Mouse (Mus musculus) T-cell, adult 2 months (primary cell): ENCODE data around the gene Mrpl9.

ENCODE experiments used
- DNase-seq: peaks from one replicate; pipeline ENCODE4 v3.0.0; 2022; ENCODE audit warnings: low spot score

The Mrpl9 gene

DNA sequence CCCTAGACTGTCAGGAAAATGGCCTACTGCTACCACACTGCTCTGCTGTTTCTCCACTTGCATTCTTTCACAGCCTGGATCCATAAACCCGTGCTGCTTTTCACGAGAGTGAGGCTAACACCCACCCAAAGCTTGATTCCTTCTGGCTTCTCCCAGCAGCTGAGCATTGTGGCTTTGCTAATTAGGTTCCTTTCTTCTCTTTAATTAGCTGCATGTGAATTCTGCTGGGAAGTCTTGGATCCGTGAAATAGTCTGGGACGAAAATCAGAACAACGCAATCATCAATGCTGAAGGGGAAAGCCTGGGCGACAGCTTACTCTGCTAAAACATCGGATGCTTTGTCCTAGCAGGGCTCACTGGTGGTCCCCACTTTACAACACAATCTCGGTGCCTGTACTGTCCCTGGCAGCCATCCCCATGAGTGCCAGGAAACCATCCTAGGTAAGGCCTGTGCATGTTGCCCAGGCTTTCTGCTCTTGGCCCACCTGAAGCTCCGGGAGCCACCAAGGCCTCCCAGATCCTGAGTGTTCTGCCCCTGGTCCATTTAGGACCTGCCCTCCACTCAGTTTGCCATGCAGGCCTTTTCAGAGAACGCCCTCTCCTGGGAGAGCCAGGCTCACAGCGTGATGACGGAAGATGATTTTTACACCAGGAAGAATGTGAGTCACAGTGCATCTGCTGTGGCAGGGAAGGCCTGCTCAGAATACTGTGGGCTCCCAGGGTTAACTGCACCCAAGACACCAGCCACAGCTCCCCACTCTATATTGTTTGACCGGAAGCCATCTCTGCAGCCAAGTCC, 22.7 kb downstream of the Mrpl9 start:
- no peak for DNase-seq

DNA sequence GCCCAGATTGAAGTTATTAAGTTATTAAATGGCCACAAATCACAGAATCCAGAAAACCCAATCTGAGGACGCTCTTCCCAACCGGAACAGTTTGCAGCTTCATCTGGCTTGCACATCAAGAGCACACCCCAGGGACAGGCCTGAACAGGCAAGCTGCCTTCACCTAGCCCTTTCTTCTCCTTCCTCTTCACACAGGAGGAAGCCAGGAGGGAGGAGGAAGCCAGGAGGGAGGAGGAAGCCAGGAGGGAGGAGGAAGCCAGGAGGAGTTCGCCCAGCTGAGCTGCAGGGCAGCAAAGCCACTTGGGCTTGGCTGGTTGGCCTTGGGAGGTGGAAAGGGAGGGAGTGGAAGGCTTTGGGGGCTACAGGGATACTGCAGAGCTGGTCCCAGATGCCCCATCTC, 25.8 kb downstream of the Mrpl9 start:
- no peak for DNase-seq

DNA sequence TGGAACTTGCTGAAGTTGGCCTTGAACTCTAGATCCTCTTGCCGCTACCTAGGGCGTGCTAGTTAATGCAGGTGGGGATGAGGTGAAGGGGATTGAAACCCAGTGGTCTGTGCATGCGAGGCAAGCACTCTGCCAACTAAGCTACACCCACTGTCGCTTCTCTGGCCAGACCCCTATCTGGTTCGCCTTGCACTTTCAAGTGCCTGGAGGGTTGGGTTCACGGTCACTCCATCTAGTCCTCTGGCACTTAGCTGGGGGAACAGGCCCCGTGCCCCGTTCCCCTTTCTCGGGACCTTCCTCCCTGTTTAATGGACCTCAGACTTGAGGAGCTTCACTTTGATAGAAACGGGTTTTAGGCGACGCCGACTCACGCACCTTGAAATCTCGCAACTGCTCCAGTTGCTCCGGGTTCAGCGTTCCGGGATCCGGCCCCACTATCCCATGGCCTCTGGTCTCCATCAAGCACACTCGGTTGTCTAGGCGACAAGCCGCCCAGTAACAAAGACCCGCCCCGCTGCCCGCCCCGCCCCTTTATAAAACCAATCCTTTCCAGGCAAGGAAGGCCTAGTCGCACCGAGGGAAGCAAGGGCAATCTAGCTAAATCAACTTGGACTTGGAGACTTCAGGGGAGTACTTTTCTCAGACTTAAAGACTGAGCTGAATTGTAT, 29.5 kb downstream of the Mrpl9 start:
- DNase-seq = no peak

DNA sequence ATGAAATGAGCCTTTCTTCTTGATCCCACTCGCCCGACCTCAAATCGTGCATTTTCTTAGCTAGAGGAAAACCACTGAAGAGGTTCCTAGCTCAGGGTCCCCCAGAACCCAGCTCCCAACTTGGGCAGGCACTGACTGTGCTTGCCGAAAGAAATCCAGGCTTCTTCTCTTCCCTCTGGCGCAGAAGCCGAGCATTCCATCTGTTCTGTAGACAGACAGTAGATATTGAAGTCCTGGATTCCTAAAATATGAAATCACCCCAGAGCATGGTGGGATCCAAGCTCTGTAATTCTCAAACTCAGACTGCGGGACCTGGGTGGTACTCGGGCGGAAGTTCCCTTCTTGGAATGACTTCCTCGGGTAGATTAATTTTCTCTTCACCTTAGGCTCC, 30.0 kb downstream of the Mrpl9 start:
- no peak for DNase-seq

DNA sequence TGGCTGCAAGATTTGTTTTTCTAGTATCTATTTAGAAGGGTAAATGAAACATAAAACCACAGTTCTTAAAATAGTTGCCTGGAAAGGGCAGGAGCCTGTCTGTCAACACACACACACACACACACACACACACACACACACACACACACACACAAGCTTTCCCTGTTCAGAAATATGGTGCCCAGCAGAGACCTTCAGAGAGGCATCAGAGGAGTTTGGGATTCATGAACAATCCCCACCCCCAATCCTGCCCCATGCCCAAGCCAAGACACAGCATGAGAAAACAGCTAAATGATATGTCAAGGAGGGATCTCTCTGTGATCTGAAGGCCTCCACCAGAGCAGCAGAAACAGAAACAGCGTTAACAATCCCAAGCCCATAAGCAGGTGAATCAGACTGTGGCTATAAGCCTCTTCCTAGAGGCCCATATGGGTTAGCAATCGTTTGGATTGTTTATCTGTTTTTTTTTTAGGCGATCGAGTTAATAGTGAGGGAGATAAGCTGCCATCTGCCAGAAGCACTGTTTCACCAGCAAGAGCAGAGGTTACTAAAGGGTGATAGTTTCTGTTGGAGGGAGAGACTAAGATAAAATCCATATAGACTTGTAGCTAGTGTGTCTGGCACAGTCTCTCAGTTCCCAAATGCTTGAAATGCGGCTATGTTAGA, 30.6 kb downstream of the Mrpl9 start:
- DNase-seq = no peak

DNA sequence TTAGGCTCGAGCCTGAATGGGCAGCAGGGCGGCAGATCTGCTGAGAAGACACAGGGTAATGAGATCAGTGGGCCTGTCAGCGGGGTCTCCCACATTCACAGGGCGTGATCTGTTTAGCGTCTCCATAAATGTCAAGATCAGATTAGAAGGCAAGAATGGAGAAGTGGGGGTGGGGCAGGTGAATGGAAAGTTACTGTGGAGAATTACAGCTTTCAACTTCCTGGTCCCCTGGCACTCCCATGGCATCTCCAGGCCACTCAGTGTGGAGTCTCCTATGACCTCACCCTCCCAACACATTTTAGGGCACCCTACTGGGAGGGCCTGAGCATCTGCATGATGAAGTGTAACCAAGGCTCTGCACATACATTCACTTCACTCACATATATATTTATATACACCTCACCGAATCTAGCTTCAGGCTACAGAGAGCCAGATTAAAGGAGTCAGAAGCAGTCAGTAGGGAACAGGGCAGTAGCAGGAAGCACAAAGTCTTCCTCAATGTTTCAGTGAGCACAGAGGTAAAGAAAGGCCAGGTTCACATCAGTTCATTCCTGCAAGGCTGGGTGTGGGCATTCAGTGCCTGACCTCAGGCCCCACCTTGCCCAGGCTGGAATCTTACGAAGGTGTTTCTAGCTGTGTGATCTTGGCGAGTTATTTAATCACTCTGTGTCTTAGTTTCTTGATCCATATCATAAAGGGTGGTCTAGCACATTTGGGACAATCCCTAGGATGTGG, 33.4 kb downstream of the Mrpl9 start:
- no peak for DNase-seq

DNA sequence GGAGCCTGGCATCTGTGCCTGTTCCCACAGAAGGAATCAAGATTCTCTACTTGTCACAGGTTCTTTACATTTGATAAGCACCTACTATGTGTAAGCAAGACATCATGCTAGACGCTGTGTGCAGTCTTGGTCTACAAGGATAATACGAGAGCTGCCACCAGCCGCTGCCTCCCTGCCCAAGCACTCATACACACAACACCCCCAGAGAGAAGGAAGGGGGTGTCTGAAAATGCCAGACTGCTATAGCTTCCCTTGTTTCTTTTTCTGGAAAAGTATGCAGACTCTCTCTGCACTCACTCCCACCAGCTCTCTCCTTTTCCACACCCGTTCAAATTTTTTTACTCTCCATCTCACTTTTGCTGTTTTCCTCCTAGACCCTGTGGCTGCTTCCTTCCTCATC, 34.3 kb downstream of the Mrpl9 start:
- no peak for DNase-seq

DNA sequence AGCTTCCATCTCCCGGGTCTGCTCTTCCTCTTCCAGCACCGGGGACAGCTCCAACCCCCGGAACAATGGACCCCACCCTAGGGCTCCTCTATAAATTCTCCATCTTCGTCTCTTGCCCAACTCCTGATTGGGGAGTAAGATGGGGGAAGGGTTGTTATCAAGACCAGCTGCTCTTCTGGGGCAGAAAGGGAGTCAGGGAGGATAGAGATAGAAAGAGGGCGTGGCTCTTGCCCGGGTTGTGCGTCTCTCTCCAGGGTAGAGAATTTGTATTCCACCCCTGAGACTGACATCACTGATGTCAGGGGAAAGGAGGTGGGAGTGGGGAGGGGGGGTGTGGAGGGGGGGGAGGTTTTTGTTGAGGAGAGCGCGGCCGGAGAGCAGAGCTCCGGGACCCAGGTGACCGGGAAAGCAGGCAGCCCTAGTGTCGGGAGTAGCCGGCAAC, 34.9 kb downstream of the Mrpl9 start, which contains the start of gene Celf3:
TSS of gene Celf3 (plus strand) at position 315 of the 442 bp plus-strand sequence.
- DNase-seq = no peak

DNA sequence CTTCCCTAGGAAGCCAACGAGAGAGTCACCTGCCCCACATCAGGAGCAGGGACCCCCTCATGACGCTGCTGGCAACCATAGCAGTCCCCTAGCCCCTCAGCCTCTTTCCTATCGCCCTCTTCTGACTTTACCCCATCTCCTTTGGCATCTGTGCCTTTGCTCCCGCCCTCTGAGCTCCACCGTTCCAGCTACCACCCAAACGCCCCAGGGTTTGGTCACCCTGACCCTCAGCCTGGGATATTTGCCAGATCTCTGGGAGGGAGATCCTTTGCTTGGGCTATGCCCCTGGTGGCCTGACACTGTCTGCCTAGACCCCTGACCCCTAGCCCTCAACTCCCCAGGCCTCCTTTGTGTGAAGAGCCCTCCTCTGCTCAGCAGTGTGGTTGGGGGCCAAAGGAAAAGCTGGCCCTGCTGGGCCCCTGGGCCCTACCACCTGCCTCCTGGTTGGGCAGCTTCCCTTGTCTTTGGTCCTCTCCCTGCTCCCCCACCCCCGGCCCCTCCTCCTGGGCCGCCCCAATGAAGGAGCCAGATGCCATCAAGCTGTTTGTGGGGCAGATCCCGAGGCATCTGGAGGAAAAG, 35.6 kb downstream of the Mrpl9 start:
- DNase-seq = no peak

DNA sequence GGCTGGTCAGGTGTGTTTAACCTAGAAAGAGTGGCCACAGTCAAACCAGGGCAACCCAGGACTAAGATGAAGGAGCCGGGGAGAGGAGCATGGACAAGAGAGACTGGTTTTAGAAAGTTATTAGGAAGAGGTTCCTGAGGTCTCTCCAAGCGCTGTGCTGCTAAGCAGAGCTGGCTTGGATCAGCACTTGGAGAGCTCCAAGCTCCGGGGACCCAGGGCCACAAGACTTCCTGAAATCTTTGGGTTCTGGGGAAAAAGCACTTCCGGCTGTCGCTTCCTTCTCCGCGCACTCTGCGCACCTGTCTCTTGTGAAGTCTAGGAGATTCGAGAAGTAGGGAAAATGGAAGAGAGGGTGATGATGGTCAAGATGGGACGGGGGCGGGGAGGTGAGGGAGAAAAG, 36.4 kb downstream of the Mrpl9 start:
- no peak for DNase-seq

DNA sequence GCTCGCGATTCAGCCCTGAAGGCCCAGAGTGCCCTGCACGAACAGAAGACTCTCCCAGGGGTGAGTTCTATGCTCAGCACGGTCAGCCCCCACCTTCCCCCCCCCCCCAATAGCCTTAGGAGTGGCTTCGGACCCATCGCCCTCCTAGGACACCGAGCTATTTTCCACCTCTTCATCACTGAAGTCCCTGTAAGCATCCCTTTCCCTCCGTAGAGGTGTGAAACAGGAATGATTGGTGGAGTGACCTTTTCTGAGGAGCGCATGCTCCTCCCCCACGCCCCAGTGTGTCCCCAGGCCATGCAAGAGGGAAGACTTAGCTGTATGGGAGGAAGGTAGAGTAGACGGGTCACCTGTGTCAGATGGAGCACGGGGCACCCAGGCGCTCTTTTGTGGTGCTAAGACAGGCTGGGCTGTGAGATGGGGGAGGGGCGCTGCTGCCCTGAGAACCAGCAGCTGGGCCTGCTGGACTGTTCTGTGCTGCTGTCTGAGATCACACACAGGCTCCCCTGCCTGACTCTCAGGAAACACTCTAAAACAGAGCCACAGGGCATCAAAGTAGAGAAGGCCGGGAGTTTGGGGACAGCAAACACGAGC, 37.3 kb downstream of the Mrpl9 start, which contains the start of gene Riiad1:
TSS of gene Riiad1 (minus strand) at position 51 of the 594 bp plus-strand sequence.
- DNase-seq = no peak

DNA sequence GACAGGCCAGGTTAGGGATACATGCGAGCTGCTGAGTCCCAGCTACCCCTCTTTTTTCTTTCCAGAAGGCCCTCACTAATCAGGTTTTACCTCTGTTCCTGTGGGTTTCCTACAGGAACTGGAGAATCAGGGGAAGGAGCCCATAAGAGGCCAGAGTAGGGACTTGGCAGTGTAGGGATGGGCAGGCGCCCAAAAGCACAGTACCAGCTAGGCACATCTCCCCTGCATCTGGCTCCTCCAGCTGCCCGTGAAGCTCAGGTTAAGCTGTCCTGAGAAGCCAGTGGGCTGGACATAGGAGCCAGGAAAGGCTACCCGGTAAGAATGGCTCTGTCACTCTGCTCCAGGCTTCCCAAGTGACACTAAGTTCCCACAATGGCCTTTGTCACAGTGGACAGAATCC, 38.3 kb downstream of the Mrpl9 start:
- no peak for DNase-seq

DNA sequence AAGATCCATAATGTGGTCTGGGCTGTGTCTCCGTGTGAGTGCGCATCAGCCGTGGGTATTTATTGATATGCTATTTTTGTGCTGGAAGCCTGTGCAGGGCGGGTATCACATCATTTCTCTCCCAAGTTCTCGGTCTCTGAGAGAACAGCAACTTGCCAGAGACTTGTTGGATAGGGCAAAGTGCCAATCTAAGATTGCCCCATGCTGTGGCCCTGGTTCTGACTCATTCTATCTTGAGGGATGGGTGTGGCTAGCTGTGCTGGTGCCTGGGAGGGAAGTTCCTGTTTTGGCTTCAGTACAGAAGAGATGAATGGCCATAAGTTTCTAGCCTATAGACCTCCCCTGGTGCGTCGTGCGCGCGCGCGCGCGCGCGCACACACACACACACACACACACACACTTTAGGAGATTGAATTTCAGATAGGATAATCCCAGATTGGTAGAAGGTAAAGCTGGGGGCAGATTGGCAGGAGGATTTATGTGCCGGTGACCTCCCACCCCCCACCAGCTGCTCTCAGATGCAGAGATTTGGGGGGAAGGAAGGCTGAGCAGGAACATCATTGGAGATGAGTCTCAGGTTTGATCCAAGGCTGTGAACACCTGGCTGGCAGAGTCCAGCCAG, 39.8 kb downstream of the Mrpl9 start:
- no peak for DNase-seq

DNA sequence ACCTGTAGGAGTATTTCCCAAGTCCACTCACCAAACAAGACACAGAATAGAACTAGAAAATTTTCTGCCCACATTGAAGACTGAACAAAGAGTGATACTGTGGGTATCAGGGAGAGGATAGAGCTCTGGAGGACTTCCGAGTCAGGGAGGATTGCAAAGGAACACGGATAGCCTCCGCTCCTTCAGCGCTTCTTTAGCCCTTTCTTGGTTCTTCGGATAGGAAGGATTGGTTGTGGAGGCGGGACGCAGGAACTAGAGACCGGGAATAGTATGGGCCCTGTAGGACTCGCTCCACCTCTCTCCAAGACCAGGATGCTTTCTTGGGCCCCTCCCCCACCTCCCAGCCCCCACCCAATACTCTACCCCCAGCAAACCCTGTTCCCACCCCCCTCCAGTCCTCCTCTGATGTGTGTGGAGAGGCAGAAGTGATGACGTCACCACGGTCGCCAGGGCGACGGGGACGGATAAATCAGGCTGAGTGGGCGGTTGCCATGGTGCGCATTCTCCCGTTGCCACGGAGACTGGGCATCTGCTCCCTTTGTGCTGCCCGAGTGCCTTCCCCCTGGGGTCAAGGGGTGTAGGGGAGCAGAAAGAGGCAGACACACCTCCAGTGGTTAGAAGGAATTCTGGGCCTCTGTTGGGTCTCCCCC, 40.8 kb downstream of the Mrpl9 start:
- no peak for DNase-seq

DNA sequence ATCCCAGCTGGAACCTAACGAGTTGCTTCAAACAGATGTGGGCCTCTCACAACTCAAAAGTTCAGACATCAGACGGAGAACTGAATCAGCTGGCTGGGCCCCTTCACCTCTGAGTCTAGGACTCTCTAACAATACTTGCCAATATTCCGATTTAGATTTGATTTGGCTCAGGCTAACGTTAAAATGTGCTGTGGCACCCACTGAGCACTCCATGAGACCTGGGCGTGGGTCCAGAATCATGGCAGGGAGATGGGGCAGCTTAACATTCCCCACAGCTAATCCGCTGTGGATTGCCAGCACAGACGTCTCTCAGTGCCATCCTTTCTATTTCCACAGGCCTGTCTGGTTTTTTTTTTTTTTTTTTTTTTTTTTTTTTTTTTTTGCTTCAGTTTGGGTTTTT, 42.8 kb downstream of the Mrpl9 start:
- DNase-seq = no peak

DNA sequence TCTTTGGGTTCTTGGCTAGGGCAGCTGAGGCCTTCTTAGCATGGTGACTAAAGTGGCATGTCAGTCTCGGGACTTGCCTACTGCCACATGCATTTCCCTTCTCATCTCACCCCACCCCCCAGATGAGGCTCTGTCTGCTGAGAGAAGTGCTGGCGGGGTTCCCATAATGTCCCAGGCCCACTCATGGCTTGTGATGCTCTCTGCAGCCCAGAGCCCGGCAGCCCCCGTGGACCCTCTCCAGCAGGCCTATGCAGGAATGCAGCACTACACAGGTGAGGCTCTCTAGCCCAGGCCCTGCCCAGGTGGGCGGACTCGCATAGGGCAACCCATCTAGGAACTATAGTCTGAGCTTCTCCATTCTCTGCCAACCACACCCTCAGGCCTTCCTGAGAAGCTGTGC, 44.5 kb downstream of the Mrpl9 start:
- no peak for DNase-seq

DNA sequence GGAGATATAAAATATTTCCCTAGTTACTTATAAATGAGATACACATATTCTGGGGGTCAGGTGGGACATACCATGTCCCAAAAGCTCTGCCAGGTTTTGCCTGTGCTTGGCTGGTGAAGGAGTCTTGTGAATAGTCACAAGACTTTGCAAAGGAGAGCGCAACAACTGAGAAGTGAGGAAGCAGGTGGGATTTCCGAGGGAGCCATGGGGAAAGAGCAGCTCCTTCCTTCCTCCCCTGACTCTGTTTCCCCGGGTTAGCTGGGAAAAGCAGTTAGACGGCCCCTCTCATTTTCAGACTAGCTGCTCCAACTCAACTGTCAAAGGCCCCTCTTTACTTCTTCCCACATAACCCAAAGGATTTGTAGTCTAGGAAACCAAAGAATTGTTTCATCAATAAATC, 54.0 kb downstream of the Mrpl9 start:
- DNase-seq = no peak
